Mouse (Mus musculus) MEL (cell line): ENCODE results near the gene Racgap1.

Experiments
- MEF2A ChIP-seq: IDR thresholded peaks from 2 replicates; pipeline ENCODE4 v1.6.1; 2014; ENCODE audit warnings: low read depth, mild to moderate bottlenecking, inconsistent platforms, low read length, improper control_type of control experiment; ENCODE audit not compliant: poor library complexity, insufficient replicate concordance, severe bottlenecking; ENCODE audit errors: extremely low read depth
- ZNF384 ChIP-seq: IDR thresholded peaks from 2 replicates; pipeline ENCODE4 v1.6.1; 2012; ENCODE audit warnings: low read depth, mild to moderate bottlenecking, inconsistent platforms, low read length, improper control_type of control experiment

- TF ChIP-seq MEF2A, result no peak
- no peak for TF ChIP-seq ZNF384
These were observed 64.9 kb downstream of the Racgap1 start for GRCm38 (mm10) chr15:99586525-99586924.
